Mouse (Mus musculus) hindbrain, embryonic 12.5 days (tissue): ENCODE measurements at regions not wholly inside any gene's neighbourhood (a gene's known extent, or its start where the extent isn't known, plus 50 kb on each side); places are given as distances from the start of the nearest gene placed in this dataset.

Experiments used
- ATAC-seq: fragments of 200-750 bp; cut with Nextera tagmentation; 2 replicates; pipeline ENCODE4 v1.8.0; 2017; ENCODE audit warnings: moderate TSS enrichment; ENCODE audit not compliant: low FRiP score
- H3K27ac ChIP-seq: fragments of 300-500 bp; sonication (generic); 2 replicates; pipeline ENCODE4 v1.5.1; 2016; ENCODE audit warnings: mild to moderate bottlenecking
- H3K27me3 ChIP-seq: fragments of 300-500 bp; sonication (generic); 2 replicates; pipeline ENCODE4 v1.6.1; 2016; ENCODE audit warnings: mild to moderate bottlenecking
- H3K36me3 ChIP-seq: fragments of 300-500 bp; sonication (generic); 2 replicates; pipeline ENCODE4 v1.6.1; 2016; ENCODE audit warnings: mild to moderate bottlenecking
- H3K4me1 ChIP-seq: fragments of 300-500 bp; sonication (generic); 2 replicates; pipeline ENCODE4 v1.6.1; 2016
- H3K4me2 ChIP-seq: fragments of 300-500 bp; sonication (generic); replicated peaks from 2 replicates; pipeline ENCODE4 v1.6.1; 2016; ENCODE audit warnings: mild to moderate bottlenecking
- H3K4me3 ChIP-seq: fragments of 300-500 bp; sonication (generic); 2 replicates; pipeline ENCODE4 v1.5.1; 2016; ENCODE audit warnings: mild to moderate bottlenecking
- H3K9ac ChIP-seq: fragments of 300-500 bp; sonication (generic); 2 replicates; pipeline ENCODE4 v1.6.1; 2016; ENCODE audit warnings: mild to moderate bottlenecking, moderate library complexity
- H3K9me3 ChIP-seq: fragments of 300-500 bp; sonication (generic); replicated peaks from 2 replicates; pipeline ENCODE4 v1.6.1; 2016; ENCODE audit warnings: mild to moderate bottlenecking
- WGBS: fragments of 180-500 bp; shearing (Covaris S2); methylation state at CpG from one replicate; pipeline ENCODE4 v1.1.7; 2016; 5-methylcytosine and 5-hydroxymethylcytosine counted together

GRCm38 (mm10) chr8:102223097-102223496, 562.3 kb downstream of the Cdh11 start:
- H3K4me2 ChIP-seq, result no peak overlapping the region
- H3K27ac ChIP-seq, result no peak overlapping the region
- no peak overlapping the region for H3K9ac ChIP-seq
- no peaks in the 10 kb centered on the region for H3K36me3 ChIP-seq
- 88% methylated on average over 2 of the region's 2 CpGs for WGBS
- H3K4me1 ChIP-seq, result no peaks in the 10 kb centered on the region
- no peaks in the 10 kb centered on the region for H3K9me3 ChIP-seq
- no peak for ATAC-seq
- H3K27me3 ChIP-seq, result no peaks in the 10 kb centered on the region
- no peak overlapping the region for H3K4me3 ChIP-seq

GRCm38 (mm10) chr8:102205633-102206032, 579.8 kb downstream of the Cdh11 start:
- WGBS, result 85% methylated on average over 1 of the region's 1 CpGs
- Histone ChIP-seq H3K27me3 (no peaks in the 10 kb centered on the region), H3K27ac (no peak overlapping the region), H3K4me3 (no peak overlapping the region), H3K4me2 (no peak overlapping the region), H3K9me3 (no peaks in the 10 kb centered on the region), H3K9ac (no peak overlapping the region), H3K4me1 (no peaks in the 10 kb centered on the region), H3K36me3 (no peaks in the 10 kb centered on the region)
- no peak for ATAC-seq

- 76% methylated on average over 2 of the region's 2 CpGs for WGBS
- H3K4me3 ChIP-seq, result no peak overlapping the region
- no peaks in the 10 kb centered on the region for H3K27me3 ChIP-seq
- H3K4me1 ChIP-seq, result no peaks in the 10 kb centered on the region
- no peaks in the 10 kb centered on the region for H3K36me3 ChIP-seq
- no peak overlapping the region for H3K27ac ChIP-seq
- ATAC-seq, result no peak
- H3K9ac ChIP-seq, result no peak overlapping the region
- H3K4me2 ChIP-seq, result no peak overlapping the region
- H3K9me3 ChIP-seq, result no peaks in the 10 kb centered on the region
Observed at GRCm38 (mm10) chr8:102159541-102160197, 625.8 kb downstream of the Cdh11 start.

GRCm38 (mm10) chr8:102118657-102119056, 666.8 kb downstream of the Cdh11 start:
- H3K9ac ChIP-seq, result no peak overlapping the region
- H3K9me3 ChIP-seq, result no peaks in the 10 kb centered on the region
- H3K27me3 ChIP-seq, result no peaks in the 10 kb centered on the region
- H3K36me3 ChIP-seq, result no peaks in the 10 kb centered on the region
- no peak for ATAC-seq
- 88% methylated on average over 4 of the region's 4 CpGs for WGBS
- H3K4me1 ChIP-seq, result no peaks in the 10 kb centered on the region
- no peak overlapping the region for H3K27ac ChIP-seq
- no peak overlapping the region for H3K4me2 ChIP-seq
- no peak overlapping the region for H3K4me3 ChIP-seq

GRCm38 (mm10) chr8:102116846-102117403, 668.5 kb downstream of the Cdh11 start:
- WGBS, result 78% methylated on average over 6 of the region's 6 CpGs
- H3K27ac ChIP-seq, result no peak overlapping the region
- H3K9me3 ChIP-seq, result no peaks in the 10 kb centered on the region
- no peaks in the 10 kb centered on the region for H3K36me3 ChIP-seq
- no peak overlapping the region for H3K4me3 ChIP-seq
- ATAC-seq, result no peak
- no peak overlapping the region for H3K4me2 ChIP-seq
- H3K4me1 ChIP-seq, result no peaks in the 10 kb centered on the region
- H3K9ac ChIP-seq, result no peak overlapping the region
- no peaks in the 10 kb centered on the region for H3K27me3 ChIP-seq

- Histone ChIP-seq H3K27ac (no peak overlapping the region), H3K36me3 (no peaks in the 10 kb centered on the region), H3K27me3 (no peaks in the 10 kb centered on the region), H3K9me3 (no peaks in the 10 kb centered on the region), H3K4me1 (peaks cover 7% of the 10 kb centered on the region), H3K4me3 (no peak overlapping the region), H3K9ac (no peak overlapping the region), H3K4me2 (no peak overlapping the region)
- ATAC-seq, result peak; percentile 72; the same call in 1 of the 2 replicates
- 31% methylated on average over 7 of the region's 7 CpGs for WGBS
Observed at GRCm38 (mm10) chr8:102103773-102104172, 681.7 kb downstream of the Cdh11 start.

- no peak overlapping the region for H3K4me2 ChIP-seq
- no peak overlapping the region for H3K4me3 ChIP-seq
- no peaks in the 10 kb centered on the region for H3K27me3 ChIP-seq
- 83% methylated on average over 7 of the region's 7 CpGs for WGBS
- no peaks in the 10 kb centered on the region for H3K4me1 ChIP-seq
- ATAC-seq, result no peak
- H3K27ac ChIP-seq, result no peak overlapping the region
- no peak overlapping the region for H3K9ac ChIP-seq
- H3K9me3 ChIP-seq, result no peaks in the 10 kb centered on the region
- H3K36me3 ChIP-seq, result no peaks in the 10 kb centered on the region
Observed at GRCm38 (mm10) chr8:102096726-102097125, 688.7 kb downstream of the Cdh11 start.

GRCm38 (mm10) chr8:102085927-102086326, 699.5 kb downstream of the Cdh11 start:
- WGBS, result 78% methylated on average over 4 of the region's 4 CpGs
- no peaks in the 10 kb centered on the region for H3K9me3 ChIP-seq
- H3K4me2 ChIP-seq, result no peak overlapping the region
- no peak overlapping the region for H3K27ac ChIP-seq
- no peak for ATAC-seq
- no peak overlapping the region for H3K4me3 ChIP-seq
- no peaks in the 10 kb centered on the region for H3K4me1 ChIP-seq
- H3K27me3 ChIP-seq, result no peaks in the 10 kb centered on the region
- H3K9ac ChIP-seq, result no peak overlapping the region
- no peaks in the 10 kb centered on the region for H3K36me3 ChIP-seq

- H3K36me3 ChIP-seq, result no peaks in the 10 kb centered on the region
- H3K9ac ChIP-seq, result no peak overlapping the region
- no peaks in the 10 kb centered on the region for H3K27me3 ChIP-seq
- H3K9me3 ChIP-seq, result no peaks in the 10 kb centered on the region
- ATAC-seq, result no peak
- H3K27ac ChIP-seq, result no peak overlapping the region
- no peak overlapping the region for H3K4me3 ChIP-seq
- 82% methylated on average over 1 of the region's 1 CpGs for WGBS
- H3K4me2 ChIP-seq, result no peak overlapping the region
- H3K4me1 ChIP-seq, result no peaks in the 10 kb centered on the region
Observed at GRCm38 (mm10) chr8:102075611-102076010, 709.8 kb downstream of the Cdh11 start.

- Histone ChIP-seq H3K9ac (no peak overlapping the region), H3K36me3 (no peaks in the 10 kb centered on the region), H3K27me3 (no peaks in the 10 kb centered on the region), H3K9me3 (no peaks in the 10 kb centered on the region), H3K27ac (no peak overlapping the region), H3K4me3 (no peak overlapping the region), H3K4me1 (no peaks in the 10 kb centered on the region), H3K4me2 (no peak overlapping the region)
- WGBS, result 93% methylated on average over 2 of the region's 2 CpGs
- ATAC-seq, result no peak
Observed at GRCm38 (mm10) chr8:102064137-102064536, 721.3 kb downstream of the Cdh11 start.

GRCm38 (mm10) chr8:102053429-102053828, 732.0 kb downstream of the Cdh11 start:
- Histone ChIP-seq H3K4me1 (no peaks in the 10 kb centered on the region), H3K27me3 (no peaks in the 10 kb centered on the region), H3K4me2 (no peak overlapping the region), H3K27ac (no peak overlapping the region), H3K4me3 (no peak overlapping the region), H3K36me3 (no peaks in the 10 kb centered on the region), H3K9ac (no peak overlapping the region), H3K9me3 (no peaks in the 10 kb centered on the region)
- no peak for ATAC-seq
- WGBS, result 82% methylated on average over 3 of the region's 3 CpGs

GRCm38 (mm10) chr8:102026956-102027927, 758.2 kb downstream of the Cdh11 start:
- H3K9me3 ChIP-seq, result no peaks in the 10 kb centered on the region
- ATAC-seq, result no peak
- whole genome bisulfite sequencing, result 78% methylated on average over 5 of the region's 5 CpGs

More at GRCm38 (mm10) chr8:102026956-102027927, 758.2 kb downstream of the Cdh11 start:
- H3K36me3 ChIP-seq, result no peaks in the 10 kb centered on the region
- H3K27me3 ChIP-seq, result no peaks in the 10 kb centered on the region
- H3K4me2 ChIP-seq, result no peak overlapping the region
- no peaks in the 10 kb centered on the region for H3K4me1 ChIP-seq
- H3K9ac ChIP-seq, result no peak overlapping the region
- no peak overlapping the region for H3K27ac ChIP-seq
- H3K4me3 ChIP-seq, result no peak overlapping the region
